Mouse (Mus musculus) heart, embryonic 16.5 days (tissue): Measurements from ENCODE around the gene Aldh8a1. TPM values are rescaled to one million over a fixed set of nuclear protein-coding genes. Genes with fewer than 3 reads are reported as not detected.

ENCODE experiments used
- ATAC-seq: fragments of 200-750 bp; cut with Nextera tagmentation; replicated peaks from 2 replicates; pipeline ENCODE4 v1.8.0; 2017; ENCODE audit warnings: moderate number of reproducible peaks; ENCODE audit not compliant: insufficient read depth, low FRiP score; ENCODE audit errors: extremely low read depth
- H3K27ac ChIP-seq: fragments of 300-500 bp; sonication (generic); 2 replicates; pipeline ENCODE4 v1.5.1; 2014; ENCODE audit warnings: mild to moderate bottlenecking, low read length, control low read depth, moderate library complexity
- H3K27me3 ChIP-seq: fragments of 300-500 bp; sonication (generic); 2 replicates; pipeline ENCODE4 v1.6.1; 2014; ENCODE audit warnings: low read length, mixed read lengths; ENCODE audit not compliant: control insufficient read depth, insufficient read depth
- H3K36me3 ChIP-seq: fragments of 300-500 bp; sonication (generic); 2 replicates; pipeline ENCODE4 v1.6.1; 2014; ENCODE audit not compliant: control insufficient read depth, insufficient read depth
- H3K4me1 ChIP-seq: fragments of 300-500 bp; sonication (generic); 2 replicates; pipeline ENCODE4 v1.6.1; 2014; ENCODE audit warnings: low read length, mixed read lengths; ENCODE audit not compliant: control insufficient read depth, insufficient read depth
- H3K4me2 ChIP-seq: fragments of 300-500 bp; sonication (generic); 2 replicates; pipeline ENCODE4 v1.6.1; 2014; ENCODE audit warnings: low read depth, mild to moderate bottlenecking, control low read depth, low read length
- H3K4me3 ChIP-seq: fragments of 300-500 bp; sonication (generic); 2 replicates; pipeline ENCODE4 v1.5.1; 2014; ENCODE audit warnings: mild to moderate bottlenecking, control low read depth, low read length
- H3K9ac ChIP-seq: fragments of 300-500 bp; sonication (generic); 2 replicates; pipeline ENCODE4 v1.6.1; 2014; ENCODE audit warnings: low read length, control low read depth
- H3K9me3 ChIP-seq: fragments of 300-500 bp; sonication (generic); replicated peaks from 2 replicates; pipeline ENCODE4 v1.6.1; 2016; ENCODE audit warnings: low read length; ENCODE audit not compliant: control insufficient read depth
- WGBS: fragments of 180-500 bp; shearing (Covaris S2); extraction: QIAGEN DNeasy Blood & Tissue Kit; methylation state at CpG from one replicate; pipeline ENCODE4 v1.1.7; 2014; 5-methylcytosine and 5-hydroxymethylcytosine counted together
- polyA plus RNA-seq: library from polyadenylated mRNA; unstranded; fragments of >200 nt; fragmentation: Nextera tagmentation; extraction: Ambion mirVana; gene quantifications from 2 replicates; pipeline ENCODE4 v1.2.1, GENCODE M21; 2015

Aldh8a1 gene
- polyA plus RNA-seq, 1 experiment from 2014 or later, result 0.05 TPM

DNA sequence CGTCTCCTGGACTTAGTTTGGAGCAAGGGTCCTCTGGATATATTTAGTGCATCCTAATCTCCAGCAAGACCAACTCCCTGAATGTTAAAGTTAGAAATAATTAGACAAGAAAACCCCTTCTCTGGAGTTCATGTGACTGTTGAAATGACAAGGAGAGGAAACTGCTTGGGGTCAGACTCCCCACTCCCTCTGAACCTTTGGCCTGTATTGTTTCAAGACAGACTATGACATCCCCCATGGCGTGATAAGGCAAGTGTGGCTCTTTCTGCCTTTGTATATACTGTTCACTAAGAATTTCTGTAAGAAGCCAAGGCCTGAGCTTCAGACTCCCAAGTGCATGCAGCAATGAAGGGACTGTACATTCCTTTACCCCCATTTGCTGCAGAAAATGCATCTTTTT lies 23.4 kb downstream of the Aldh8a1 start:
- Histone ChIP-seq H3K4me1 (peaks cover 29% of the 10 kb centered on the region), H3K4me2 (peak overlapping the region; percentile 43), H3K36me3 (no peaks in the 10 kb centered on the region), H3K4me3 (no peak overlapping the region), H3K9ac (no peak overlapping the region; the same call in 1 of the 2 replicates), H3K27ac (peak overlapping the region; percentile 85), H3K27me3 (no peaks in the 10 kb centered on the region; the same call in 1 of the 2 replicates), H3K9me3 (no peaks in the 10 kb centered on the region)
- 11% methylated on average over 2 of the region's 2 CpGs for WGBS
- ATAC-seq, result peak; percentile 39; the same call in 1 of the 2 replicates

DNA sequence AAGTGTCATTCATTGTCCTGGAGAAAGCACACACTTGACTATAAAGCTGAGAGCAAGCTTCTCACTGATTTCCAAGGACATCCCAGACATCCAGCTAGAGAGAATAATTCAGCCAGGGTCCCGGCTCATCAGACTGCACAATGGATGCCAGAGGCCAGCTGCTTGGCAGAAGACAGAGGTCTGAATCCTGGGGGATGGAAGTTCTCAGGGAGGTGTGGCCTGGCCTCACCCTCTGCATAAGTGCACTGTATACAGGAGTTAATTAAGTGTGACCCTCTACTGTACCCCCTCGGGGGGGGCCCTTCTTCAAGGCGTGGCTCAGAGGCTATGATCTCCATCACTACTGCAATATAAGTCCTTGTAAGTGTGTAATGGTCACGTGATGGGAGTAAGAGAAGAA lies 24.2 kb downstream of the Aldh8a1 start:
- 49% methylated on average over 4 of the region's 4 CpGs for WGBS
- Histone ChIP-seq H3K27ac (0 out of 2 replicates have a peak overlapping the region, but pooled peaks have one; percentile 23), H3K4me1 (peaks cover 29% of the 10 kb centered on the region), H3K36me3 (no peaks in the 10 kb centered on the region), H3K4me3 (no peak overlapping the region), H3K9ac (no peak overlapping the region), H3K4me2 (no peak overlapping the region), H3K9me3 (no peaks in the 10 kb centered on the region), H3K27me3 (no peaks in the 10 kb centered on the region; the same call in 1 of the 2 replicates)
- no peak for ATAC-seq

GRCm38 (mm10) chr10:21404822-21405221 lies 27.7 kb downstream of the Aldh8a1 start:
- H3K27ac ChIP-seq, result no peak overlapping the region
- no peak overlapping the region for H3K4me3 ChIP-seq
- H3K9me3 ChIP-seq, result no peaks in the 10 kb centered on the region
- no peak overlapping the region for H3K9ac ChIP-seq
- peaks cover 20% of the 10 kb centered on the region for H3K4me1 ChIP-seq
- H3K4me2 ChIP-seq, result no peak overlapping the region
- no peaks in the 10 kb centered on the region for H3K36me3 ChIP-seq
- ATAC-seq, result no peak
- H3K27me3 ChIP-seq, result no peaks in the 10 kb centered on the region
- 81% methylated on average over 4 of the region's 4 CpGs for WGBS

GRCm38 (mm10) chr10:21405707-21406534 lies 28.8 kb downstream of the Aldh8a1 start:
- no peak for ATAC-seq

DNA sequence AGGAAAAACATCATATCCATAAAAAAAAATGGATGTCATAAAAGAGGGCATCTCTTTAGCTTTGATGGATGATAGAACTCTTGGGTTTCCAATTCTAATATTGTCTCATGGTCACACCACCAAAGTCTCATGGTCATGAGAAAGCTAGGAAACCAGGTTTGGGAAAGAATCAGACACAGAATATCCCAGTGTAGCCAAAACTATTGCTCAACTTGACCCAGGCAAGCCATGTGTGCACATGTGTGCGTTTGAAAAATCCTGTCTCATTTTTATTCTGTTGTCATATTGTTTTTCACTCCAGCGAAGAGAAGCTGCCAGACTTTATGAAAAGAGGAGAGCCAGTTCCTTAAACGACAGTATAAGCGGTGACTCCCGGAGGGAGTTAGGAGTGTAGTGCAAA lies 33.6 kb downstream of the Aldh8a1 start:
- H3K36me3 ChIP-seq, result no peaks in the 10 kb centered on the region
- WGBS, result 82% methylated on average over 5 of the region's 5 CpGs
- H3K27ac ChIP-seq, result no peak overlapping the region
- no peak overlapping the region for H3K9ac ChIP-seq
- H3K9me3 ChIP-seq, result no peaks in the 10 kb centered on the region
- H3K4me2 ChIP-seq, result no peak overlapping the region
- no peaks in the 10 kb centered on the region for H3K4me1 ChIP-seq
- no peak for ATAC-seq
- H3K4me3 ChIP-seq, result no peak overlapping the region
- no peaks in the 10 kb centered on the region for H3K27me3 ChIP-seq

More at GRCm38 (mm10) chr10:21405707-21406534, 28.8 kb downstream of the Aldh8a1 start:
- no peaks in the 10 kb centered on the region for H3K9me3 ChIP-seq
- H3K27me3 ChIP-seq, result no peaks in the 10 kb centered on the region
- peaks cover 9% of the 10 kb centered on the region for H3K4me1 ChIP-seq
- H3K4me3 ChIP-seq, result no peak overlapping the region
- no peak overlapping the region for H3K9ac ChIP-seq
- H3K4me2 ChIP-seq, result no peak overlapping the region
- no peak overlapping the region for H3K27ac ChIP-seq
- no peaks in the 10 kb centered on the region for H3K36me3 ChIP-seq
- whole genome bisulfite sequencing, result 76% methylated on average over 11 of the region's 11 CpGs

DNA sequence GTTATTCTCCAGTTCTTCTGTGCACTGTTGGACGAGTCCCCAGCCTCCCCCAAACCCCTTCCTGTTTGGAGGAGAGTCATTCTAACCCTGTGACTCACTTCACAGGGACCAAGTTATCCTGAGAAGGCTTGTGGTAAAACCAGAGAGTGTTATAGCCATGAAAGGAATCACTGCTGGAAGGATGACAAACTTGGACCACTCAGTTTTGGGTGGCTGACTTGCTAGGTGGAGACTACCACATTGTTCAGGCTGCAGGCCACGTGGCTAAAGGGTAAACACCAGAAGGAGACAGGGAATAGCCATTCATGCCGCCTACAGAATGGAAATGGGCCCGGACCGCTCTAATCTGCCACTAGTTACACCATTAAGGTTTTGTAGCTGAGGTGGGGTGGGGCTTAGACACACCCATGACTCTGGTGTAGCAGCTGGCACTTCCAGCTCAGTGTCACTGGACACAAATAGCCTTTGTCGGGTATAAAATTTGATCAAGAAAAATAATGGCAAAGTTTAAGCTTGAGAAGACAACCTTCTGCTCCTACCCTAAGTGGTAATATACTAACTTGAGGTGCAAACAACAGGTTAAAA lies 34.6 kb downstream of the Aldh8a1 start:
- Histone ChIP-seq H3K27ac (no peak overlapping the region), H3K4me1 (no peaks in the 10 kb centered on the region), H3K4me3 (no peak overlapping the region), H3K9ac (no peak overlapping the region), H3K4me2 (no peak overlapping the region), H3K36me3 (no peaks in the 10 kb centered on the region), H3K27me3 (no peaks in the 10 kb centered on the region), H3K9me3 (no peaks in the 10 kb centered on the region)
- ATAC-seq, result no peak
- WGBS, result 70% methylated on average over 6 of the region's 6 CpGs

GRCm38 (mm10) chr10:21415031-21415430 lies 37.9 kb downstream of the Aldh8a1 start:
- H3K9me3 ChIP-seq, result no peaks in the 10 kb centered on the region
- no peak for ATAC-seq
- H3K4me2 ChIP-seq, result no peak overlapping the region
- no peaks in the 10 kb centered on the region for H3K36me3 ChIP-seq
- 67% methylated on average over 4 of the region's 4 CpGs for WGBS
- H3K27me3 ChIP-seq, result no peaks in the 10 kb centered on the region
- H3K9ac ChIP-seq, result no peak overlapping the region
- no peak overlapping the region for H3K27ac ChIP-seq
- no peak overlapping the region for H3K4me3 ChIP-seq
- H3K4me1 ChIP-seq, result no peaks in the 10 kb centered on the region

- no peak overlapping the region for H3K4me2 ChIP-seq
- H3K36me3 ChIP-seq, result no peaks in the 10 kb centered on the region
- no peak overlapping the region for H3K4me3 ChIP-seq
- no peaks in the 10 kb centered on the region for H3K27me3 ChIP-seq
- WGBS, result 88% methylated on average over 5 of the region's 5 CpGs
- no peaks in the 10 kb centered on the region for H3K9me3 ChIP-seq
- H3K9ac ChIP-seq, result no peak overlapping the region
- H3K4me1 ChIP-seq, result no peaks in the 10 kb centered on the region
- ATAC-seq, result no peak
- H3K27ac ChIP-seq, result no peak overlapping the region
Measured at GRCm38 (mm10) chr10:21416184-21416583, 39.1 kb downstream of the Aldh8a1 start.

GRCm38 (mm10) chr10:21419188-21419587 lies 42.1 kb downstream of the Aldh8a1 start:
- Histone ChIP-seq H3K9me3 (no peaks in the 10 kb centered on the region), H3K4me1 (no peaks in the 10 kb centered on the region), H3K4me3 (no peak overlapping the region), H3K27me3 (no peaks in the 10 kb centered on the region), H3K9ac (no peak overlapping the region), H3K4me2 (no peak overlapping the region), H3K27ac (no peak overlapping the region), H3K36me3 (no peaks in the 10 kb centered on the region)
- WGBS, result 70% methylated on average over 14 of the region's 14 CpGs
- ATAC-seq, result 0 out of 2 replicates have a peak, but pooled peaks have one; percentile 18
